Mouse (Mus musculus): ENCODE data around the gene Oxsr1.
"Not testable (repeated sequence)": the region's sequence is repeated elsewhere in the genome, so short reads cannot be mapped to it uniquely, and the experiment has no call there.

Gene Oxsr1

GRCm38 (mm10) chr9:119274814-119275213, 47.4 kb downstream of the Oxsr1 start:
- not testable (repeated sequence) for DNase-seq (ENCODE audit: low read depth in 2 of 2, low spot score in 2 of 2)

DNA sequence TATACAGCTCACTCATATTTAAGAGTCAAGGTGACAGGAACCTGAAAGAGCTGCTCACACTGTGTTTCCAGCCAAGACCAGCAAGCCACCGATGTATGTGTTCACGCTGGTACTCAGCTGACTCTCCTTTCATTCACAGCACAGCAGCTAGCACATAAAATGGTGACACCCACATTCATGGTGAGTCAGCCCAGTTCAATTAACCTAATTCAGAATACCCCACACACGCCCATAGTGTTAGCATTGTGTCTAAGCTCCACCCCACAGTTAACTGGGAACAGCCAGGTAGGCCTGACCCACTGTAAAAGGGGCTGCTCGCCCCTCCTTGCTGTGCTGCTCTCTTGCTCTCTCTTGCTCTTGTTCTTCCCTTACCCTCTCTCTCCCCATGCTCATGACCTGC, 50.7 kb downstream of the Oxsr1 start:
- no peak for DNase-seq (ENCODE audit: low read depth in 2 of 2, low spot score in 2 of 2)

GRCm38 (mm10) chr9:119268588-119269145, 53.6 kb downstream of the Oxsr1 start:
- no peak for DNase-seq (ENCODE audit: low read depth in 2 of 2, low spot score in 2 of 2)

- no peak for DNase-seq (ENCODE audit: low read depth in 2 of 2, low spot score in 2 of 2)
These were observed 54.1 kb downstream of the Oxsr1 start for GRCm38 (mm10) chr9:119268120-119268519.

GRCm38 (mm10) chr9:119266121-119266395, 56.2 kb downstream of the Oxsr1 start:
- not testable (repeated sequence) for DNase-seq (ENCODE audit: low read depth in 2 of 2, low spot score in 2 of 2)

GRCm38 (mm10) chr9:119265373-119266120, 56.7 kb downstream of the Oxsr1 start:
- not testable (repeated sequence) for DNase-seq (ENCODE audit: low read depth in 2 of 2, low spot score in 2 of 2)

DNA sequence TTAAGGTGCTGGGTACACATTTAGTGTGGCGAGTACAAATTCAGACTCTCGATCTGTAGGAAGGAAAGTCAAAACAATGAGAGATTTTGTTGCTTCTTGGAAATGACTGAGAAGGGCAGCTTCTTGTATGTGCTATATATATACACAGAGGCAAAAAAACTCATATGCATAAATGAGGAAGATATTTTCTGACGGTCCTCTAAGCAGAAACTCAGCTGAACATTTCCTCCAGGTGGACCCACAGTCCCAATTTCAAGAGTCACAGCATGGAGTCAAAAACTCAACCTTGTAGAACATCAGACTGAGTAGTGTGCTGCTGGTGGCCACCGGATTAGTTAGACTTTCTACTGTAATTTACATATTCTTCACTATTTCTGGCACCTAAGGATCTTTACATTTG, 59.2 kb downstream of the Oxsr1 start:
- no peak for DNase-seq (ENCODE audit: low read depth in 2 of 2, low spot score in 2 of 2)

GRCm38 (mm10) chr9:119260825-119261224, 61.4 kb downstream of the Oxsr1 start:
- DNase-seq (ENCODE audit: low read depth in 2 of 2, low spot score in 2 of 2), result no peak

GRCm38 (mm10) chr9:119258785-119259184, 63.4 kb downstream of the Oxsr1 start:
- no peak for DNase-seq (ENCODE audit: low read depth in 2 of 2, low spot score in 2 of 2)

GRCm38 (mm10) chr9:119258128-119258527, 64.1 kb downstream of the Oxsr1 start:
- DNase-seq (ENCODE audit: low read depth in 2 of 2, low spot score in 2 of 2), result no peak

DNA sequence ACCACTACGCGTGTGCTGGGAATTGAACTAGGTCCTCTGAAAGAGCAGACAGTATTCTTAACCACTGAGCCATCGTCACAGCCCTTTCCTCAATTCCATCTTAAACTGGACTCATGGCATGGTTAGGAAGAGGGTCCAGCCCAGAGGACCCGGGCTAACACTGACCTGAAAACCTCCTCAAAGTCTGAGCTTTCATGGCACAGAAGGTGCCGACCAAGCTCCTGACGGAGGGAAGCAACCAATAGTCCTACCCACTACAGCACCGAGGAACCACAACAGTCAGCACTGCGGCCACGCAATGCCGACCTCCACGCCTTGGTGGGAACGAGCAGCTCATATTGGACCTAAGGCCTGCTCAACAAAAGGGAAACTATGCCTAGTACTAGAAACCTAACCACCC, 66.1 kb downstream of the Oxsr1 start:
- DNase-seq (ENCODE audit: low read depth in 2 of 2, low spot score in 2 of 2), result no peak

- DNase-seq (ENCODE audit: low read depth in 2 of 2, low spot score in 2 of 2), result no peak
These were observed 67.1 kb downstream of the Oxsr1 start for GRCm38 (mm10) chr9:119255096-119255495.

DNA sequence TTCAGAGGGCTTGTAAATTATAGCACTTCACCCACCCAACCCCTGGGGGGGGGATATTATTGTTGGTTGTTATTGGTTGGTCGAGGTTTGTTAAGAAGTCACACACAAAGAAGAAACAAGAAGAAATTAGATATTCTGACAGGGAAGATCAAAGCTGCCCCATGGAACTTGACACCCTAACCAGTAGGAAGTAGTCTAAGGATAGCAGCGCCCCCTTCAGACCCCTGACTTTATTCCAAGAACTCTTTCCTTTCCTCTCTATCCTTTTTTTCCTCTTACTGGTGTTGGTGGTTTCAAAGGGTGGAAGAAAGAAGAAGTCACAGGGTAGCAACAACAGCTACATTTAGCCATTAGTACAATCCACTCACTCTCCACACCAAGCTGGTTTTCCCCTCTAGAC, 68.0 kb downstream of the Oxsr1 start:
- DNase-seq (ENCODE audit: low read depth in 2 of 2, low spot score in 2 of 2), result no peak

DNA sequence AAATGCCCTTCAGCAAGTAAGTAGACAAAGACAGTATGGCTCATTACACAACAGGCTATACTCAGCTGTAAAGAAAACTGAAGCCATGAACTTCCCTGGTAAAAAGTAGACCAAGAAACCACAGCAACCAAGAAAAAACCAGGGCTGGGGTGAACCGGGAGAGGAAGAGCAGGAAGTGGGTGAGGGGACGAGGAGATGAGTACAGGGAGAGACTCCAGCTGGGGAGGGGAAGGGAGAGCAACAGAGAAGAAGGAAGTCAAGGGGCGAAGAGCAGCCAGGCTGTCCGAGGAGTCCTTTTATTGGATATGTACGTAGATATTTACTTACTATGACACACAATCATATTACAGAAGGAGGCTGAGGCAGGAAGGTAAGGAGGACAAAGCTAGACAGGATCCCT, 74.2 kb downstream of the Oxsr1 start:
- no peak for DNase-seq (ENCODE audit: low read depth in 2 of 2, low spot score in 2 of 2)

- no peak for DNase-seq (ENCODE audit: low read depth in 2 of 2, low spot score in 2 of 2)
These were observed 75.4 kb downstream of the Oxsr1 start for GRCm38 (mm10) chr9:119246826-119247225.

DNA sequence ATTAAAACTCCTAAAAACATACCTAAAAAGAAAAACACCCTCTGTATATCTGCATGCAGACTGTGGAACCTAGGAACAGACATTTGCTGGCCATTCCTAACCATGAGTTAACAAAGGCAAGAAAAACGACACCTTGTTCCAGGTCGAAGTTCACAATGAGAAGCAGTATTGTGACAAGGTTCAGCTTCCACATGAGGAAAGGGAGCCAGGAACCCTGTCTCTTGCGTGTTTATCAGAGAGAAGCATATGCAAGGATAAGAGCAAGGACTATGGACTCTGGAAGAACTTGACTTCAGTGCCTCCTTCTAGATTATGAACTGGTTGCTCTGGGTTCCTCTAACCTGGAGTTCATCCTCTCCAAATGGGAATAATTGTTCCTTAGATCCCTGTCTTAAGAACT, 78.2 kb downstream of the Oxsr1 start:
- DNase-seq (ENCODE audit: low read depth in 2 of 2, low spot score in 2 of 2), result no peak

DNA sequence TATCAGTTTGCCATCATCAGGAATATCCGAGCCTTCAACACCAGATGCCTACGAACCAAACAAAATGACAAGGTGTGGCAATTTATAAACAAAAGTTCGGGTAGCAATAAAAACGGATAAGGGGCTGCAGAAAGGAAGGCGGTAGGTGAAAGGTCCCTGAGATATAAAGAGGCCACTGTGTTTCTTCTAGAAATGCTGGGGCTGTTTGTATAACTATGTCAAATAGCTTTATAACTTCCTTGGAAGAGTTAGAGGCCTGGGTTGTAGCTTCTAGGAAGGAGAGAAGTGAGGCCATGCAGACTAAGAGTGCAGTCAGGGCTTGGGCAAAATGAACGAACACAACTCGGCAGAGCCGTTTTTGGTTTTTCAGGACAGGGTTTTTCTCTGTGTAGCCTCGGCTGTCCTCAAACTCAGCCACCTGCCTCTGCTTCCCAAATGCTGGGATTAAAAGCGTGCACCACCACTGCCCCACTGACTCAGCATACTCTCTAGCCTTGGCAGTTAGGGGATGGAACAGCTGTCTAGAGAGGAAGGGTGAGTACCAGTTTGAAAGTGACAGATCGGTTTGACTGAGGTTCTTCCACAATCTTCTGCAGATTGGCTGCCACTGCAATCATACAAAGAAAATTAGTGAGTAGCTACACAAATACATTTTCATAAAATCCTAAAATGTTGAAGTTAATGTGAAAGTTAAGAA, 80.9 kb downstream of the Oxsr1 start:
- no peak for DNase-seq (ENCODE audit: low read depth in 2 of 2, low spot score in 2 of 2)

GRCm38 (mm10) chr9:119240286-119240997, 81.8 kb downstream of the Oxsr1 start:
- no peak for DNase-seq (ENCODE audit: low read depth in 2 of 2, low spot score in 2 of 2)

DNA sequence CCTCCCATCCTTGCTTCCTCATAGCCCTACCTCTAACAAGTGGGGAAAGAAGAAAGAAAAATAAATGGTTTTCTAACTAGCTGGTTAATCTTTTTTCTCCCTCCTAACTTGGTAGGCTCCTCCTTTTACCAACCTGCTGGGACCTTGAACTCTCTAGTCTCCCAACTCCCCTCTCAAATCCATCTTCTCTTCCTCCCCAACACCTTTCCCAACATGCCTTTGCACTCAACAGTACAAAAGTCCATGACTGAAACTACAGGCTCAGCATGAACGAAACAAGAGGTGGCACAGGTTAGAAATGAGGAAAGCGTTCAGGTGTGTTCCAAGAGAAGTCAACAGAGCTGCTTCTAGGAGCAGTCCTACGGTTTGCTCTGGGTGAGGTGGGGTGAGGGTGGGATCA, 83.0 kb downstream of the Oxsr1 start:
- no peak for DNase-seq (ENCODE audit: low read depth in 2 of 2, low spot score in 2 of 2)

DNA sequence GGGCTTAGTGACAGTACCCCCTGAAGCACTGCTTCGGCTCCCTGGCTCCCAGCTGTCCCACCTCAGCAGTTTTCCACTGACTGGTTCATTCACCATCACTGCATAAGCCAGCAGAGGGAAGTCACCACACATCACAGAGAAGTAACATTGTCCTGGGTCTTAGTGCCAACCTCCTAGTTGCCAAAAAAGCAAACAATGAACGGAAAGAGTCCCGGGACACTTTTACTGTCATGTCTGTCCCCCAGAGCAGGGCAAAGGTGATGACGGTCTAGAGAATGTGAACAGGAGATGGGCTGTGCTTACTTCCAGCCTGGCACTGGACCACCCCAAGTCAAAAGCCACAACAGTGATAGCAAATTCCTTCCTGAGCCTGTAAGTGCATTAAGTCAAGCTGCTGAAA, 83.4 kb downstream of the Oxsr1 start:
- DNase-seq (ENCODE audit: low read depth in 2 of 2, low spot score in 2 of 2), result no peak

GRCm38 (mm10) chr9:119231552-119231951, 90.7 kb downstream of the Oxsr1 start:
- no peak for DNase-seq (ENCODE audit: low read depth in 2 of 2, low spot score in 2 of 2)

- no peak for DNase-seq (ENCODE audit: low read depth in 2 of 2, low spot score in 2 of 2)
These were observed 91.4 kb downstream of the Oxsr1 start for GRCm38 (mm10) chr9:119230829-119231228.

All from CD8-positive naive resting alpha-beta T cell, adult 2 months (primary cell).